ENCODE assay signal across 8 mouse cellular contexts in the genomic region with DNA sequence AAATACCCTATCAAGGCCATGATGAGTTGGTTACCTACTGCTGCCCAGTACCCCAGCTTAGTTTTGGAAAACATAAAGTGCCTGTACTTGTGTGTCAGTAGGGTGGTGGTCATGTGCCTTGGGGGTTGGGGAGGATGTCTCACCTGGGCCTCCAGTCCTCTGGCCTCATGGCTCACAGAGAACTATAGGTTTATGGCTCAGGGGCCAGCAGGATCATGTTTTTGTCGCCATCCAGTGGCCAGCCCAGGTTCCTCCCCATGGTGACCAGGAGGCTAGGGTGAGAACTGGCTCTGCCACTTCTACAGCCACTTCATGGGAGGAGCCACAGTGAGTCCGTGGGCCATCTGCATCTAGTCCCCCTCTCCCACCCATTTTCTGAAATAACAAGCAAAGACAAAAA. TPM values are rescaled to one million over a fixed set of nuclear protein-coding genes. Genes with fewer than 3 reads are reported as not detected.
DNase-seq lines count a peak whose midpoint lies in the region; ATAC-seq and TF ChIP-seq lines count a peak whose summit lies in the region.

No protein-coding gene starts in this region.

- H3K4me3 ChIP-seq in left cerebral cortex, adult 2 months: no peak overlapping the region

- peak overlapping the region; percentile 36 for H3K27ac ChIP-seq in left cerebral cortex, adult 2 months

- intact Hi-C loops in heart, postnatal 36 days (cut with DNase I): loop anchor here (1.0 kb wide), 2 partner anchors 39 to 109 kb away; no protein-coding TSS in a partner anchor
- intact Hi-C loops in left cerebral cortex, adult 2 months (cut with DNase I): loop anchor here (1.0 to 5.0 kb wide), 2 partner anchors 39 to 108 kb away; no protein-coding TSS in a partner anchor

- TF ChIP-seq CTCF in left cerebral cortex, adult 2 months (IDR thresholded peaks at IDR 0.05): peak; percentile 79

- DNase-seq in CD4-positive, CD25-positive, alpha-beta regulatory T cell, adult 2 months (ENCODE audit: low read depth, low spot score): peak; percentile 43
- peak; percentile 71 for DNase-seq in NIH3T3 (ENCODE audit: low read depth)
- peak; percentile 62 for DNase-seq in embryo, embryonic 11 days
- DNase-seq in heart, postnatal 36 days: peak; percentile 71 to 73
- peak; percentile 42 to 67 for DNase-seq in left cerebral cortex, adult 2 months (ENCODE audit: extremely low spot score in 1 of 2, low spot score in 2 of 2)
- peak; percentile 46 for DNase-seq in splenic B cell, adult 2 months (ENCODE audit: low read depth, low spot score)

- ATAC-seq in CD4-positive, CD25-positive, alpha-beta regulatory T cell, adult 4 months: no peak
- ATAC-seq in megakaryocyte, adult 5-6 weeks (ENCODE audit: poor library complexity, severe bottlenecking): peak; percentile 60; the same call in 1 of the 2 replicates

- no peaks in the 10 kb centered on the region for H3K27me3 ChIP-seq in splenic B cell, adult 2 months (ENCODE audit: control insufficient read depth, insufficient read depth, low read length, poor library complexity, severe bottlenecking)

- no peaks in the 10 kb centered on the region for H3K36me3 ChIP-seq in splenic B cell, adult 2 months (ENCODE audit: control insufficient read depth, insufficient read depth, low read length, poor library complexity, severe bottlenecking)

RNA-seq across cellular contexts. Expression of gene Hgfac, which starts 16.3 kb away (rescaled TPM):
- polyA plus RNA-seq in CD4-positive, CD25-positive, alpha-beta regulatory T cell, adult 4 months (2017; shearing (Covaris generic)): 1 to 10 TPM; 6.7 to 7.9 TPM
- under 1 TPM; 0.49 to 0.72 TPM for total RNA-seq in heart, postnatal 36 days (2021)
- total RNA-seq in left cerebral cortex, adult 2 months (2021): 1 to 10 TPM in 1 of 2 experiments, under 1 TPM in 1; 0.87 to 1.7 TPM
- not detected in 2 replicates for total RNA-seq in megakaryocyte, adult 5-6 weeks (2015)
- total RNA-seq in megakaryocyte, adult 5-6 weeks (2017): 0.44 TPM in 1 of 2 replicates, not detected in the other

RNA-seq across cellular contexts. Expression of gene Dok7, which starts 31.6 kb away (rescaled TPM):
- polyA plus RNA-seq in CD4-positive, CD25-positive, alpha-beta regulatory T cell, adult 4 months (2017; shearing (Covaris generic)): not detected
- 10 to 100 TPM; 34.4 to 39.4 TPM for total RNA-seq in heart, postnatal 36 days (2021)
- 10 to 100 TPM; 22.3 to 26.0 TPM for total RNA-seq in left cerebral cortex, adult 2 months (2021)
- total RNA-seq in megakaryocyte, adult 5-6 weeks (2015): not detected in 2 replicates
- not detected in 2 replicates for total RNA-seq in megakaryocyte, adult 5-6 weeks (2017)

Comparison
In these comparisons a context has a peak if more than half of its experiments do, and no peak if none do; other contexts are left out.
1. RNA of gene Dok7, which starts 31.6 kb away (total RNA-seq): 34.4 to 39.4 TPM in heart, postnatal 36 days and 22.3 to 26.0 TPM in left cerebral cortex, adult 2 months; not detected in megakaryocyte, adult 5-6 weeks; every median in the first group is over 10 times any median in the second.
2. Peak in every context shown above with its lines, with median percentiles within 50 percentile points of each other: DNase-seq.